Mouse (Mus musculus): Measurements from ENCODE around the gene Tmprss9.

DNA sequence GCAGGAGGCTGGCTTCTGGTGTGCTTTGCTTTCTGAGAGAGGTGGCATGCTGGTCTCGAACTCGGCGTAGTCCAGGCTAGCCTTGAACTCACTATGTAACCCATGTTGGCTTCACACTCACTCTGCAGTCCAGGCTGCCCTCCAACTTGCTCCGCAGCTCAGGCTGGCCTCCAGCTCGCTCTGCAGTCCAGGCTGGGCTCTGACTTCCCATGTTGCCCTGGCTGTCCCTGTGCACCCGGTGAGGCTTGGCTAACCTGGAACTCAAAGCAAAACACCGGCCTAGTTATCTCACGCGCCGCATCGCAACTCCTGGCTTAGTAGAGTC is 15.9 kb upstream of the Tmprss9 start:
- TF ChIP-seq CTCF (IDR thresholded peaks at IDR 0.05; ENCODE audit: borderline replicate concordance, insufficient read depth, low read length) (no peak), POLR2A (IDR thresholded peaks at IDR 0.05; ENCODE audit: low read depth, low read length) (no peak)

Measured in embryonic fibroblast, embryonic 13.5 days (primary cell).